Mouse (Mus musculus) liver, postnatal 0 days (tissue): ENCODE results near the gene Hao1.

Source experiments
- CTCF ChIP-seq: sonication (generic); IDR thresholded peaks from 2 replicates; pipeline ENCODE4 v1.5.1; 2016; ENCODE audit warnings: antibody characterized with exemption, low read depth
- EP300 ChIP-seq: IDR thresholded peaks from 2 replicates; pipeline ENCODE4 v1.6.1; 2016; ENCODE audit warnings: antibody characterized with exemption, low read depth, mild to moderate bottlenecking

- TF ChIP-seq EP300 (no peak), CTCF (no peak)
Observed at GRCm38 (mm10) chr2:134456065-134456505, 98.1 kb downstream of the Hao1 start.
